Mouse (Mus musculus) Patski (cell line): ENCODE data around the gene Agtpbp1. TPM values are rescaled to one million over a fixed set of nuclear protein-coding genes. Genes with fewer than 3 reads are reported as not detected.
A peak's percentile ranks its signal among the peaks of the same experiment; 100 is the strongest.

ENCODE experiments used
- ATAC-seq: fragments of 100-300 bp; one replicate; pipeline ENCODE4 v1.8.0; 2021
- CTCF ChIA-PET: fragments of 350-600 bp; sonication (Branson Sonifier 250); formaldehyde crosslinking; loops from one replicate; lab custom pipeline; 2022; ENCODE audit warnings: inconsistent platforms; lab: Charles Lee
- POLR2A ChIA-PET: fragments of 350-600 bp; sonication (Branson Sonifier 250); formaldehyde crosslinking; loops from one replicate; lab custom pipeline; 2022; ENCODE audit warnings: antibody characterized with exemption, inconsistent platforms; lab: Charles Lee
- DNase-seq: peaks from one replicate; pipeline ENCODE4 v3.0.0-alpha.2; 2011; ENCODE audit warnings: low read depth, low spot score
- H3K27me3 ChIP-seq: fragments of 371-371 bp; one replicate; pipeline ENCODE4 v1.5.1; 2021
- CTCF ChIP-seq: fragments of 100-300 bp; IDR thresholded peaks from one replicate; pipeline ENCODE4 v1.5.1; 2021
- in situ Hi-C: fragments of 300-500 bp; cut with MboI; formaldehyde crosslinking; loops from 3 replicates; pipeline ENCODE4 v1.11.1; 2018; ENCODE audit warnings: low pct_unique_long_range_greater_than_20kb, mixed read lengths
- polyA plus RNA-seq: library from polyadenylated mRNA; unstranded; gene quantifications from one replicate; pipeline ENCODE4 v1.2.3, GENCODE M21; 2021

The Agtpbp1 gene
- polyA plus RNA-seq: 39.6 TPM

DNA sequence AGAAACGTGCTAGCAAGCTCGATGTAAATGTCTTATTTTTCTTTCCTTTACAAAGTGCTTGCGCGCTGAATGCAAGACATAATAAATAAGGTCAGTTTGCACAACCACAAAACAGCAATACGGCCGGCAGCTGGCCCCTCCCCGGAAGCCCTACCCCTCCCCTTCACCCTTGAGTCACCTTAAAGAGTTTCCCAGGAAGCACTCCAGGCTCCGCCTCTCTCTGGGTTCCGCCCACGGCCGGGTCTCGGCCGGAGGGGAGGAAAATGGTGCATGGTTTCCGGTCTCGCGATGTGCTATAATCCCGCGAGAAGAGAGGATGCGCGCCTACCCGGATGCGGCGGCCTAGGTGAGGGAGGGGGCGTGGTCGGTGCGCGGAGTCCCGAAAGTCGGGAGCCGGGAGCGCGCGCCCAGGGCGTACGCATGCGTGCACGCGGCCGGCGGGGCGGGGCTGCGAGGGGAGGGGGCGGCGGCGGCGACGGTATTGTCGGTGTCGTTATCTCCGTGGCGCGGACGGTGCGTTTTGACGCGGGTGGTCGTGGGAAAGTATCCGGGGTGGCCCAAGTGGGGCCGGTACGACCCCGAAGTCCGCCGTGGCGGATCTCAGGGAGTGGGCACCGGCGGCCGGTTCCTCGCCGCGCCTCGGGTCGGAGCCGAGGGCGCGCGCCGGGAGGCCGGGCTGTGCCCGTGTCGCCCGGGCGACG, at the start of gene Agtpbp1, which contains the start of gene Naa35:
Agtpbp1 (minus strand) TSS at position 281 of the 701 bp plus-strand sequence.
Naa35 (plus strand) TSS at position 313 of the 701 bp plus-strand sequence.
- POLR2A ChIA-PET: interaction anchor here (0.7 kb wide), 1 partner anchor 18 kb away, joined by 3 read pairs; no protein-coding TSS in a partner anchor
- no peaks in the 10 kb centered on the region for H3K27me3 ChIP-seq
- ATAC-seq (peak; percentile 90), DNase-seq (peak; percentile 93)
- CTCF ChIA-PET: interaction anchor here (0.8 kb wide), 1 partner anchor 143 kb away, joined by 3 read pairs; no protein-coding TSS in a partner anchor
- no peak for TF ChIP-seq CTCF
- in situ Hi-C loops: no loop called here

DNA sequence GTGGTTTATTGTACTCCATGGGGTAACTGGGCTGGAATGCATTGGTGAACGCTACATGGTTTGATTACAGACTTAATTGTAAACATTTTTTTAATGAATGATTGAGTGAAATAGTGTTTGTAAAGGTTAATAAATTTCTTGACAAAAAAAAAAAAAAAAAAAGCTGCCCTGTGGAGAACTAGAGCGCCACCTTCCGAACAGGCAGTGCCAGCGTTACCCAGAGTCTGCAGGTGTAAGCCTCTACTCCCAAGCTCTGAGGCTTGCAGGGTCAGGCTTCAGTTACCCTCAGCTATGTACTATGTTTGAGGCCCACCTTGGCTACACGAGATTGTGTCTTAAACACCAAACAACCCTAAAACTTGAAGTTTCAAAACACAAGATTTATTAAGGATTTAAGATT, 49.6 kb upstream of the Agtpbp1 start:
- DNase-seq (no peak), ATAC-seq (no peak)
- no peaks in the 10 kb centered on the region for H3K27me3 ChIP-seq
- ChIA-PET CTCF (interaction anchor here (0.8 to 2.4 kb wide), 3 partner anchors 10 to 97 kb away, joined by 3 to 11 read pairs (median 3); partner anchors contain the start of gene Spata31d1d), POLR2A (no interaction called here)
- in situ Hi-C loops: no loop called here
- TF ChIP-seq CTCF: no peak

DNA sequence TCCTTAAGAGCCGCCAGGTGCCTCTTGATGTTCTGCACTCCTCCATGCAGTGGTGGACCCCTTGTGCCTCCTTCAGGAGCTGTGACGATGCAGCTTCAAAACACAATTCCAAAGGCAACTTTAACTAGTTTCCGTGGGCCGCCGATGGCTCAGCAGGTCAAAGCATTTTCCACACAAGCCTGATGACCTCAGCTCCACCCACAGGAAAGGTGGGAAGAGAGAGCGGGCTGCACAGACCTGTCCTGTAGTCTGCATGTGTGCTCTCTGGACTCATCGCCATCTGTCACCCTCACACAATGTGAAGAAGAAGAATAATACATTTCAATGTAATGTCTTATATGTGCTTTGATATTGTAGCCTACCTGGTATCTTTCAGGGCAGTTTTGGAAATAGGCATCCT, 41.7 kb upstream of the Agtpbp1 start:
- CTCF ChIA-PET: interaction anchor here (1.5 kb wide), 1 partner anchor 102 kb away, joined by 4 read pairs; no protein-coding TSS in a partner anchor
- no peaks in the 10 kb centered on the region for H3K27me3 ChIP-seq
- POLR2A ChIA-PET: no interaction called here
- in situ Hi-C loops: no loop called here
- DNase-seq (no peak), ATAC-seq (no peak)
- TF ChIP-seq CTCF: no peak

DNA sequence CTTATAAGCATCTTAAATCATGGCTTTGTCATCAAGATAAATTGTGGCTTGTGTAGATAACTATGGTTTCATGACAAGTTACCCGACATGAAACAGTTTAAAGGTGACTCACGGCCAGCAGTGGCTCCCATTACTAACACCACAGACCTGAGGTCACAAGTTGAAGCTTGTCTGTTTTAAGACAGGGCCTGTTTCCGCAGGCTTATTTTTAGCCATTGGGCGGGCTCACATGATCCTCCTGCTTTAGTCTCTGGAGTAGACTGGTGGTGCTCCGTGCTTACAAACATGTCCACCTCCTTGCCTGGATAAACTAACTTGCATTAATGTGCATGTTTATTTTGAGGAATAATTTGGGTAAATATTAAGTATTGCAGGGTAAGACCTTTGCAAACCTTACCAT, 39.9 kb upstream of the Agtpbp1 start:
- ChIA-PET POLR2A (no interaction called here), CTCF (interaction anchor here (1.0 to 3.1 kb wide), 4 partner anchors 11 to 104 kb away, joined by 3 to 11 read pairs (median 4); no protein-coding TSS in a partner anchor)
- DNase-seq: peak; percentile 31
- no peaks in the 10 kb centered on the region for H3K27me3 ChIP-seq
- ATAC-seq: peak; percentile 54
- no peak for TF ChIP-seq CTCF
- in situ Hi-C loops: no loop called here

DNA sequence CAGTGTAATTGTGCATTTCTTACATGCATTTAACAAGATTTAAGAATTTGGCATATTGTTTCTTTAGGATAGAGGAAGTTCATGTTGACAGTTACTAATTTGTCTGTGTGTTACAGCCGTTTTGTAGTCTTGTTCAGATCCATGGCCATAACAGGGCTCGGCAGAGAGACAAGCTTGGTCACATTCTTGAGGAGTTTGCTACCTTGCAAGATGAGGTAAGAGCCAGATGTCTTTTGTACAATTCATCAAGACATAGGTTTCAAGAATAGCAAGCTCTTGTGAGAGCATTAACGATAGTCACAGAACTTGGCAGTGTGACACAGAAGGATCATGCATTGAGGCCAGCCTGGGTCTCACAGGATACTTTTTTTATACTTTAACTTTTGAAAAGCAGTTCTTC, 39.4 kb upstream of the Agtpbp1 start:
- no peak for DNase-seq
- ATAC-seq: no peak
- POLR2A ChIA-PET: no interaction called here
- no peaks in the 10 kb centered on the region for H3K27me3 ChIP-seq
- CTCF ChIA-PET: interaction anchor here (1.0 to 3.1 kb wide), 4 partner anchors 11 to 104 kb away, joined by 3 to 11 read pairs (median 4); no protein-coding TSS in a partner anchor
- in situ Hi-C loops: no loop called here
- TF ChIP-seq CTCF: no peak

DNA sequence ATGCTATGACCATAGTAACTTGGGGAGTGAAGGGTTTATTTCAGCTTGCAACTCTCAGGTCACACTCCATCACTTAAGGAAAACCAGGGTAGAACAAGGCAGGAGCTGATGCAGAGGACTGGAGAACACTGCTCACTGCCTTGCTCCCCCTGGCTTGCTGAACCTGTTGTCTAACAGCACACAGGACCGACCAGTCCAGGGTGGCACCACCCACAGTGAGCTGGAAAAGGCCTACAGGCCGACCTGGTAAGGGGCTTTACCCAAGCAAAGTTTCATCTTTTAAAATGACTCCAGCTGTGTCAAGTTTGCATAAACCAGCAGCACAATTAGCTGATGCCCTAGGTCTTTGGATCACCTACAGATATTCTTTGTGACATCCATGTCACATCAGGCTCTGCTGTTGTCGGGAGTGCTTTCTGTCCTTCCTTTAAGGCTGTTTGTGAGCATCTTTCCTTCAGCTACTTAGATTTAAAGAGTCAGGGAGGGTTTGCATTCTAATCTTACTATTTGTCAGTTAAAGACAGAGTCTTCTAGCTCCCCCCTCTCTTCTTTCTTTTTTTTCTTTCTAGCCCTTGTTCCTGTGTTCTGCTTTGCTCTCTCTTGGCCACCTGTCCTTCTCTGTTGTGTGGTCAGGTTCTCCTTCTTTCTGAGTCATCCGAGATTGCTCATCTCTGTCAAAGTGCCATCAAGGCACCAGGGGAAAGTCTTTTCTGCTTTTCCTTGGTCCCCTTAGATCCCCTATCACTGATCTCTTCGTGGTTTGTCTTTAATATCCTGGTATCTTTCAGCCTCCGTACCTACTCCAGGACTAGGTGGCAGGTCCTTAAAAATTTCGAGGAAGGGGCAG, 36.8 kb upstream of the Agtpbp1 start:
- no peaks in the 10 kb centered on the region for H3K27me3 ChIP-seq
- ChIA-PET CTCF (interaction anchor here (0.9 kb wide), 1 partner anchor 11 kb away, joined by 3 read pairs; no protein-coding TSS in a partner anchor), POLR2A (no interaction called here)
- ATAC-seq: no peak
- TF ChIP-seq CTCF: no peak
- DNase-seq: no peak
- in situ Hi-C loops: no loop called here

DNA sequence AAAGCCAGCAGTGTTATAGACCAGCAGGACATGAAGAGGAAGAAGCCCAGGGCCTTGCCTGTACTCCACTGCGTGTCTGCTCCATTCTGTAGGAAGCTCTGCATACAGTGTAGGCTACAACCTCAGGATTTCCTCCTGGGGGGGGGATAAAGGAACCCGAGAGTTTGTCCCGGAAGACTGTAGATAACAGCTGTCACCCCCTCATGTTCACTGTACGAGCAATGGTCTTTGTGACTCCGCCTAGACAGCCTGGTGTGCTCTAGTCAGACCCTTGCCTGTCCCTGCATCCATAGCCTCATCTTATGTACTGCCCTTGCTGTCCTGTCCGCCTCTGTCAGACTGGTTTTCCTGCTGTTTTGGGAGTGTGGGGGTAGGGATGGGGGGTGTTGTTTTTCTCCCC, 33.4 kb upstream of the Agtpbp1 start:
- POLR2A ChIA-PET: no interaction called here
- no peak for DNase-seq
- no peaks in the 10 kb centered on the region for H3K27me3 ChIP-seq
- in situ Hi-C loops: no loop called here
- no peak for ATAC-seq
- CTCF ChIA-PET: no interaction called here
- TF ChIP-seq CTCF: no peak

DNA sequence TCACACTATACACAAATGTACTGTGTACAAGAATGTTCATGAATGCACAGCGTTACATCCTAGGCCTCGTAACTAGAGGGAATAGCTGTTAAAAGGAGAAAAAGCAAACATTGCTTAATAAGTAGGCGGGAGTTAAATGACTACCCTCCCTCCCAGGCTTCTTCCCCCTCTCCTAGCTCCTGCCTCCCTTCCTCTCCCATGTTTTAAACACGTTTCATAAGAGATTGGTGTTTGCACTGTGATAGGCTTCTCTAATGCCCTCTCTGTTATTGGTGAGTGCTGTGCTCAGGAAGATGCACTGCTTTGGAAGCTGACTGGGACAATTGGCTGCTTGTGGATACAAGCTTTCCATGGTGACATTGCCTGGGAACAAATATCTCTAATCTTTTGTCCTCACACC, 30.5 kb upstream of the Agtpbp1 start:
- no peak for TF ChIP-seq CTCF
- ChIA-PET POLR2A (interaction anchor here (1.4 kb wide), 1 partner anchor 10 kb away, joined by 4 read pairs; no protein-coding TSS in a partner anchor), CTCF (no interaction called here)
- H3K27me3 ChIP-seq: no peaks in the 10 kb centered on the region
- no peak for DNase-seq
- in situ Hi-C loops: no loop called here
- no peak for ATAC-seq

DNA sequence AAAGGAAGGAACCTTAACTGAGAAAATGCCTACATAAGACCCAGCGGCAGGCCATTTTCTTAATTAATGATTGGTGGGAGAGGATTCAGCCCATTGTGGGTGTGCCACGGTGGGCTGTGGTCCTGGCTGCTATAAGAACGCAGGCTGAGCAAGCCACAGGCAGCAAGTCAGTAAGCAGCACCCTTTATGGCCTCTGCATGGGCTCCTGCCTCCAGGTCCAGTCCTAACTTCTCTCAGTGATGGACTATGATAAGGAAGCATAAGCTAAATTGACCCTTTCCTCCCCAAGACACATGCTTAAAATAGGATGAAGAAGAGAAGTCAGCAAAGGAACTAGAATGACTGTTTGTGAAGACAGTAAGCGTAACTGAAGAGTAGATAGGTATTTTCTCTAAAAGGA, 30.1 kb upstream of the Agtpbp1 start:
- DNase-seq (no peak), ATAC-seq (no peak)
- no peaks in the 10 kb centered on the region for H3K27me3 ChIP-seq
- POLR2A ChIA-PET: interaction anchor here (1.4 kb wide), 1 partner anchor 9 kb away, joined by 4 read pairs; no protein-coding TSS in a partner anchor
- no peak for TF ChIP-seq CTCF
- in situ Hi-C loops: no loop called here
- CTCF ChIA-PET: no interaction called here

DNA sequence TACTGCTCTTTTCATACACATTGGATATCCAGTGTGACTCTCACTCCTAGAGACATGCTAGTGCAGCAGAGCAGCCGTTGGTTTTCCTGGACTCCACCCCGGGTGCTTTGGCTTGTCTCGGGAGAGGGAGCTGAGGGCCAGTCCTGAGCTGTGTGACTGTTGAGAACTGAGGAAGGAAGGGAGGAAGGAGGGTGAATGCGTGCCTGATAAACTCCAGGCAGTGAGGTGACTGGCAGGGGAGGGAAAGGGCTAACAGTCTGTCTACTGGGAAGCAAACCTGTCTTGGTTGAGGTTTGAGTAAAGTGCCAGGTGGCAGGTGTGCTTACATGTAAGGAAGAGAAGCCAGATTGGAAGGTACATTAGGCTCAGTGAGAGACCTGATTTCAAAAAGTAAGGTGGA, 28.8 kb upstream of the Agtpbp1 start:
- ChIA-PET POLR2A (no interaction called here), CTCF (no interaction called here)
- DNase-seq: no peak
- H3K27me3 ChIP-seq: no peaks in the 10 kb centered on the region
- in situ Hi-C loops: no loop called here
- ATAC-seq: no peak
- TF ChIP-seq CTCF: no peak

DNA sequence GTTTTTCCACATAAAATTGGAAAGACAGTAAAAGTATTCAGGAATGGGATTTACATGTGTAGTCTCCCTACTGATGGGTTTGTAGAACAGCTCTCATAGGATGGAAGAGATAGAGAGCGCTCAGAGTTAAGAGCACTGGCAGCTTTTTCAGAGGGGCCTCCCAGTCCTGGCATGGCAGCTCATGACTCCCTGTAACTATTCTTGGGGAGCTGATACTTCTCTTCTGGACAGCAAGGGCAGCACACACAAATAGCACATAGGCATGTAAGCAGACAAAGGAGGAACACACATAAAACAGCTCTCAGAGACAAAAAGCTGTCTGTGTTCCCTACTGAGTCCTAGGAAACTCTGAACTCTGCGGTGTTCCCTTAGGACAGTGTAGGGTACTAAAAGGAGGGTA, 25.4 kb upstream of the Agtpbp1 start:
- ChIA-PET CTCF (no interaction called here), POLR2A (no interaction called here)
- no peak for TF ChIP-seq CTCF
- ATAC-seq (no peak), DNase-seq (no peak)
- in situ Hi-C loops: no loop called here
- no peaks in the 10 kb centered on the region for H3K27me3 ChIP-seq
